Mouse (Mus musculus) cortical plate, adult 2 months (tissue): ENCODE data around the gene Nsl1.

Experiments used
- CTCF ChIP-seq: fragments of 200-500 bp; IDR thresholded peaks from 2 replicates; pipeline ENCODE4 v1.5.1; 2011; ENCODE audit warnings: mild to moderate bottlenecking, control low read depth, low read length; ENCODE audit not compliant: insufficient read depth; ENCODE audit errors: extremely low read depth
- POLR2A ChIP-seq: fragments of 200-500 bp; IDR thresholded peaks from 2 replicates; pipeline ENCODE4 v1.6.1; 2011; ENCODE audit warnings: mild to moderate bottlenecking, low read length, control low read depth; ENCODE audit not compliant: insufficient read depth; ENCODE audit errors: extremely low read depth

- TF ChIP-seq CTCF (no peak), POLR2A (no peak)
These were observed 52.1 kb downstream of the Nsl1 start for GRCm38 (mm10) chr1:191114868-191115267.
